Mouse (Mus musculus) MEL (cell line): ENCODE data around the gene Ttc9b. TPM values are rescaled to one million over a fixed set of nuclear protein-coding genes. Genes with fewer than 3 reads are reported as not detected.
"Not testable (repeated sequence)": the region's sequence is repeated elsewhere in the genome, so short reads cannot be mapped to it uniquely, and the experiment has no call there.

Experiments
- DNase-seq: peaks from one replicate; pipeline ENCODE4 v3.0.0; 2011; ENCODE audit warnings: low read depth, low spot score
- H3K27ac ChIP-seq: 2 replicates; pipeline ENCODE4 v1.5.1; 2012; ENCODE audit warnings: low read depth, mild to moderate bottlenecking, control low read depth, low read length, moderate library complexity; ENCODE audit not compliant: control insufficient read depth
- H3K27me3 ChIP-seq, 2 experiments: fragments of 150-350 bp in 1 of 2; sonication (generic) in 1 of 2; 2 replicates each; pipeline ENCODE4 v1.6.1; 2012; ENCODE audit warnings: low read length in 2 of 2, mild to moderate bottlenecking in 2 of 2, improper control_type of control experiment in 1 of 2, moderate library complexity in 1 of 2; ENCODE audit not compliant: insufficient read depth in 2 of 2, control insufficient read depth in 1 of 2
- H3K36me3 ChIP-seq, 2 experiments: 2 replicates each; pipeline ENCODE4 v1.6.1; 2012 to 2014; ENCODE audit warnings: low read length in 2 of 2, improper control_type of control experiment in 1 of 2, inconsistent platforms in 1 of 2, mild to moderate bottlenecking in 1 of 2; ENCODE audit not compliant: insufficient read depth in 2 of 2, control insufficient read depth in 1 of 2
- H3K4me1 ChIP-seq, 2 experiments: fragments of 150-350 bp in 1 of 2; sonication (generic) in 1 of 2; 2 replicates each; pipeline ENCODE4 v1.6.1; 2012; ENCODE audit warnings: low read length in 2 of 2, improper control_type of control experiment in 1 of 2, mild to moderate bottlenecking in 1 of 2; ENCODE audit not compliant: insufficient read depth in 2 of 2, control insufficient read depth in 1 of 2
- H3K4me3 ChIP-seq, 2 experiments: fragments of 150-350 bp in 1 of 2; sonication (generic) in 1 of 2; 2 replicates each; pipeline ENCODE4 v1.5.1; 2012; ENCODE audit warnings: low read depth in 2 of 2, low read length in 2 of 2, mild to moderate bottlenecking in 2 of 2, moderate library complexity in 2 of 2, control low read depth in 1 of 2, improper control_type of control experiment in 1 of 2; ENCODE audit not compliant: control insufficient read depth in 1 of 2, insufficient read depth in 1 of 2
- H3K79me2 ChIP-seq: 2 replicates; pipeline ENCODE4 v1.6.1; 2012; ENCODE audit warnings: mild to moderate bottlenecking, low read length, moderate library complexity; ENCODE audit not compliant: control insufficient read depth, poor library complexity, insufficient read depth
- H3K9ac ChIP-seq: 2 replicates; pipeline ENCODE4 v1.6.1; 2012; ENCODE audit warnings: low read depth, mild to moderate bottlenecking, control low read depth, low read length, moderate library complexity; ENCODE audit not compliant: control insufficient read depth, poor library complexity, severe bottlenecking
- H3K9me3 ChIP-seq: fragments of 150-350 bp; sonication (generic); replicated peaks from 2 replicates; pipeline ENCODE4 v1.6.1; 2012; ENCODE audit warnings: mild to moderate bottlenecking, low read length, improper control_type of control experiment, moderate library complexity; ENCODE audit not compliant: insufficient read depth
- E2F4 ChIP-seq: IDR thresholded peaks from 2 replicates; pipeline ENCODE4 v1.6.1; 2011; ENCODE audit warnings: low read depth, low read length, improper control_type of control experiment, borderline replicate concordance
- ELF1 ChIP-seq: IDR thresholded peaks from 2 replicates; pipeline ENCODE4 v1.6.1; 2014; ENCODE audit warnings: low read depth, mild to moderate bottlenecking, inconsistent platforms, low read length, improper control_type of control experiment, moderate library complexity
- EP300 ChIP-seq, 2 experiments: IDR thresholded peaks; 2 replicates each; pipeline ENCODE4 v1.6.1; 2011; ENCODE audit warnings: improper control_type of control experiment in 2 of 2, low read length in 2 of 2, low read depth in 1 of 2, mild to moderate bottlenecking in 1 of 2
- ETS1 ChIP-seq: IDR thresholded peaks from 2 replicates; pipeline ENCODE4 v1.6.1; 2012; ENCODE audit warnings: low read depth, mild to moderate bottlenecking, inconsistent platforms, low read length, improper control_type of control experiment, moderate library complexity
- GABPA ChIP-seq: IDR thresholded peaks from 2 replicates; pipeline ENCODE4 v1.6.1; 2012; ENCODE audit warnings: low read depth, mild to moderate bottlenecking, inconsistent platforms, low read length, improper control_type of control experiment, moderate library complexity
- GATA1 ChIP-seq: IDR thresholded peaks from 2 replicates; pipeline ENCODE4 v1.6.1; 2011; ENCODE audit warnings: low read depth, low read length, improper control_type of control experiment
- KAT2A ChIP-seq: conservative IDR thresholded peaks from 2 replicates; pipeline ENCODE4 v1.6.1; 2012; ENCODE audit warnings: low read depth, low read length, improper control_type of control experiment, inconsistent platforms
- MAFK ChIP-seq: IDR thresholded peaks from 2 replicates; pipeline ENCODE4 v1.6.1; 2011; ENCODE audit warnings: low read depth, mild to moderate bottlenecking, low read length, improper control_type of control experiment, borderline replicate concordance
- MAZ ChIP-seq: IDR thresholded peaks from 2 replicates; pipeline ENCODE4 v1.6.1; 2012; ENCODE audit warnings: low read depth, mild to moderate bottlenecking, inconsistent platforms, low read length, improper control_type of control experiment
- MEF2A ChIP-seq: IDR thresholded peaks from 2 replicates; pipeline ENCODE4 v1.6.1; 2014; ENCODE audit warnings: low read depth, mild to moderate bottlenecking, inconsistent platforms, low read length, improper control_type of control experiment; ENCODE audit not compliant: poor library complexity, insufficient replicate concordance, severe bottlenecking; ENCODE audit errors: extremely low read depth
- NELFE ChIP-seq: IDR thresholded peaks from 2 replicates; pipeline ENCODE4 v1.6.1; 2011; ENCODE audit warnings: low read depth, low read length, improper control_type of control experiment
- NRF1 ChIP-seq: IDR thresholded peaks from 2 replicates; pipeline ENCODE4 v1.6.1; 2014; ENCODE audit warnings: low read depth, mild to moderate bottlenecking, inconsistent platforms, low read length, improper control_type of control experiment, moderate library complexity; ENCODE audit not compliant: poor library complexity, insufficient read depth, severe bottlenecking
- SIN3A ChIP-seq: IDR thresholded peaks from 2 replicates; pipeline ENCODE4 v1.6.1; 2012; ENCODE audit warnings: low read length, improper control_type of control experiment, inconsistent platforms
- SMC3 ChIP-seq: IDR thresholded peaks from 2 replicates; pipeline ENCODE4 v1.6.1; 2011; ENCODE audit warnings: low read depth, low read length, improper control_type of control experiment
- TBP ChIP-seq: IDR thresholded peaks from 2 replicates; pipeline ENCODE4 v1.8.0; 2011; ENCODE audit warnings: low read depth, low read length, improper control_type of control experiment
- UBTF ChIP-seq: IDR thresholded peaks from 2 replicates; pipeline ENCODE4 v1.6.1; 2012; ENCODE audit warnings: low read depth, mild to moderate bottlenecking, inconsistent platforms, low read length, improper control_type of control experiment, moderate library complexity, borderline replicate concordance; ENCODE audit not compliant: insufficient read depth
- USF1 ChIP-seq: IDR thresholded peaks from 2 replicates; pipeline ENCODE4 v1.6.1; 2014; ENCODE audit warnings: low read depth, mild to moderate bottlenecking, inconsistent platforms, low read length, improper control_type of control experiment, moderate library complexity
- USF2 ChIP-seq, 2 experiments: IDR thresholded peaks; 2 replicates each; pipeline ENCODE4 v1.6.1; 2011 to 2012; ENCODE audit warnings: improper control_type of control experiment in 2 of 2, low read length in 2 of 2, borderline replicate concordance in 1 of 2, inconsistent platforms in 1 of 2, low read depth in 1 of 2, mild to moderate bottlenecking in 1 of 2; ENCODE audit not compliant: insufficient read depth in 1 of 2
- ZMIZ1 ChIP-seq: IDR thresholded peaks from 2 replicates; pipeline ENCODE4 v1.6.1; 2012; ENCODE audit warnings: low read depth, mild to moderate bottlenecking, inconsistent platforms, low read length, improper control_type of control experiment, moderate library complexity
- ZNF384 ChIP-seq: IDR thresholded peaks from 2 replicates; pipeline ENCODE4 v1.6.1; 2012; ENCODE audit warnings: low read depth, mild to moderate bottlenecking, inconsistent platforms, low read length, improper control_type of control experiment
- polyA plus RNA-seq, 2 experiments: library from polyadenylated mRNA; stranded (reverse) in 1 of 2; unstranded in 1 of 2; fragments of >175 nt in 1 of 2; fragments of >200 nt in 1 of 2; gene quantifications; 2 replicates each; pipeline versions ENCODE4 v1.2.1 to v1.2.4; 2012; ENCODE audit warnings: low replicate concordance in 2 of 2, low read depth in 1 of 2; ENCODE audit not compliant: insufficient read length in 2 of 2, insufficient read depth in 1 of 2, missing spikeins in 1 of 2
- total RNA-seq: library from RNA; depleted of rRNA; stranded (reverse); fragments of 300-350 nt; gene quantifications from 2 replicates; pipeline ENCODE4 v1.2.3, GENCODE M21; 2012

The Ttc9b gene
- total and polyA plus RNA-seq, 3 experiments, result 0.19 TPM; not detected in 1

DNA sequence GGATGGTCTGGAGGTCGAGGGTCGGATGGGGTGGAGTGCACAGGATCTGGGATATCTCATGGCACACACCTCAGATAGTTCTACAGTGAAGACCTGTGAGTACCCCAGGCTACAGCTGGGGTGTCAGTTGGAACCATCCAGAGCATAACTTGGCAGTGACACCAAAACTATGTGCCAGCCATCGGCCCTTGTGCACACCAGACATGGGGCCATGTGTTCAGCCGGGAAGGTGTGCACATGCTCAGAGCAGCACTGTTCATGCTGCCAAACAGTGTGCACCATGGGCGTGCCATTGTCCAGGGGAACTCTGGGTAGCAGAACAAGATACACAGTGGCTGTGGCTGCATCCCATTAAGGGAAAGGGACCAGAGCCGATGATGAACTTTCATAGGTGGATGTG, 19.0 kb upstream of the Ttc9b start:
- Histone ChIP-seq H3K27ac (no peak overlapping the region), H3K79me2 (no peaks in the 10 kb centered on the region), H3K4me3 (no peak overlapping the region), H3K36me3 (no peaks in the 10 kb centered on the region; a peak in 1 of 4 replicates), H3K27me3 (no peaks in the 10 kb centered on the region), H3K9ac (no peak overlapping the region), H3K4me1 (no peaks in the 10 kb centered on the region), H3K9me3 (no peaks in the 10 kb centered on the region)
- TF ChIP-seq EP300 (IDR thresholded peaks at IDR 0.05; ENCODE audit: low read depth in 1 of 2, low read length in 2 of 2), result no peak
- no peak for TF ChIP-seq E2F4
- no peak for TF ChIP-seq ELF1
- no peak for TF ChIP-seq TBP
- no peak for TF ChIP-seq GATA1
- TF ChIP-seq MAZ, result no peak
- TF ChIP-seq NRF1, result no peak
- no peak for TF ChIP-seq ETS1
- TF ChIP-seq MAFK, result no peak
- no peak for TF ChIP-seq UBTF
- TF ChIP-seq MEF2A, result no peak
- TF ChIP-seq NELFE, result no peak
- no peak for TF ChIP-seq USF1
- TF ChIP-seq USF2 (IDR thresholded peaks at IDR 0.05; ENCODE audit: borderline replicate concordance in 1 of 2, insufficient read depth in 1 of 2, low read depth in 1 of 2, low read length in 2 of 2), result no peak
- TF ChIP-seq ZMIZ1, result no peak
- no peak for TF ChIP-seq ZNF384
- no peak for TF ChIP-seq SIN3A
- TF ChIP-seq GABPA, result no peak
- no peak for TF ChIP-seq SMC3
- TF ChIP-seq KAT2A, result no peak
- no peak for DNase-seq

- H3K4me3 ChIP-seq, H3K79me2 ChIP-seq, H3K36me3 ChIP-seq, DNase-seq, H3K27me3 ChIP-seq, H3K9me3 ChIP-seq, H3K9ac ChIP-seq, H3K4me1 ChIP-seq, H3K27ac ChIP-seq: not testable (repeated sequence)
These were observed 18.6 kb upstream of the Ttc9b start for GRCm38 (mm10) chr7:27635094-27635493.
